Mouse (Mus musculus): ENCODE results near the gene Lrrc42. TPM values are rescaled to one million over a fixed set of nuclear protein-coding genes. Genes with fewer than 3 reads are reported as not detected.

The Lrrc42 gene
- polyA plus RNA-seq, 1 experiment = 16.0 TPM

GRCm38 (mm10) chr4:107245368-107245767 is 8.0 kb downstream of the Lrrc42 start:
- Histone ChIP-seq H3K27ac (ENCODE audit: control insufficient read depth, insufficient read depth, low read depth, low read length, poor library complexity) (no peak overlapping the region), H3K4me3 (replicated peaks; ENCODE audit: control insufficient read depth, low read depth, low read length) (no peak overlapping the region), H3K4me1 (ENCODE audit: control insufficient read depth, insufficient read depth, low read length) (no peaks in the 10 kb centered on the region; the same call in 1 of the 2 replicates)
- WGBS = 58% methylated on average over 2 of the region's 2 CpGs
- TF ChIP-seq POLR2A (IDR thresholded peaks at IDR 0.05; ENCODE audit: borderline replicate concordance, control insufficient read depth, low read depth, low read length) (no peak), CTCF (IDR thresholded peaks at IDR 0.05; ENCODE audit: control insufficient read depth, insufficient read depth, low read length) (no peak)

- no peaks in the 10 kb centered on the region; the same call in 1 of the 2 replicates for H3K4me1 ChIP-seq (ENCODE audit: control insufficient read depth, insufficient read depth, low read length)
- TF ChIP-seq CTCF (IDR thresholded peaks at IDR 0.05; ENCODE audit: control insufficient read depth, insufficient read depth, low read length) = no peak
- TF ChIP-seq POLR2A (IDR thresholded peaks at IDR 0.05; ENCODE audit: borderline replicate concordance, control insufficient read depth, low read depth, low read length) = no peak
- WGBS = 87% methylated on average over 6 of the region's 6 CpGs
- no peak overlapping the region for H3K4me3 ChIP-seq (replicated peaks; ENCODE audit: control insufficient read depth, low read depth, low read length)
- no peak overlapping the region for H3K27ac ChIP-seq (ENCODE audit: control insufficient read depth, insufficient read depth, low read depth, low read length, poor library complexity)
Observed at GRCm38 (mm10) chr4:107243365-107244333, 9.7 kb downstream of the Lrrc42 start.

GRCm38 (mm10) chr4:107240196-107240595 is 13.1 kb downstream of the Lrrc42 start:
- no peak for TF ChIP-seq POLR2A (IDR thresholded peaks at IDR 0.05; ENCODE audit: borderline replicate concordance, control insufficient read depth, low read depth, low read length)
- no peak for TF ChIP-seq CTCF (IDR thresholded peaks at IDR 0.05; ENCODE audit: control insufficient read depth, insufficient read depth, low read length)
- no peak overlapping the region for H3K4me3 ChIP-seq (replicated peaks; ENCODE audit: control insufficient read depth, low read depth, low read length)
- no peaks in the 10 kb centered on the region; the same call in 1 of the 2 replicates for H3K4me1 ChIP-seq (ENCODE audit: control insufficient read depth, insufficient read depth, low read length)
- H3K27ac ChIP-seq (ENCODE audit: control insufficient read depth, insufficient read depth, low read depth, low read length, poor library complexity) = no peak overlapping the region
- 95% methylated on average over 6 of the region's 6 CpGs for WGBS

DNA sequence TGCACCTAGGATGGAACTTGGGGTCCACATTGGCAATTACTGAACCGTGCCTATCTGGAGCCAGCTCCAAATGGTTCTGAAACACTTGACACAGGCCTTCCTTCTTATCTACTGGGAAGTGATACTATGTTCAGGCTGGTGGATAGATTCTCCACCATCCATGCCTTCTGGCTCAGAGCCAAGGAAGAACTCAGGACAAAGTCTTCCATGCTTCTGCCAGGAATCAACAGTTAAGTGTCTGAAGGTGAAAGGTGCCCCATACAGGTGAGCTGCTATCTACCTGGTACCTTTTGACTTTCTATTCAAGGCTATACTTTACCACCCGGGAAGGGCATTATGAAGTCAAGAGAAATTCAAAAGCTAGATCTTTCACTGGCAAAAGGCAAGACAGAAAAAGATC is 15.1 kb downstream of the Lrrc42 start:
- no peak overlapping the region for H3K27ac ChIP-seq (ENCODE audit: control insufficient read depth, insufficient read depth, low read depth, low read length, poor library complexity)
- H3K4me1 ChIP-seq (ENCODE audit: control insufficient read depth, insufficient read depth, low read length) = no peaks in the 10 kb centered on the region
- WGBS = 78% methylated on average over 2 of the region's 2 CpGs
- TF ChIP-seq CTCF (IDR thresholded peaks at IDR 0.05; ENCODE audit: control insufficient read depth, insufficient read depth, low read length) (no peak), POLR2A (IDR thresholded peaks at IDR 0.05; ENCODE audit: borderline replicate concordance, control insufficient read depth, low read depth, low read length) (no peak)
- no peak overlapping the region for H3K4me3 ChIP-seq (replicated peaks; ENCODE audit: control insufficient read depth, low read depth, low read length)

DNA sequence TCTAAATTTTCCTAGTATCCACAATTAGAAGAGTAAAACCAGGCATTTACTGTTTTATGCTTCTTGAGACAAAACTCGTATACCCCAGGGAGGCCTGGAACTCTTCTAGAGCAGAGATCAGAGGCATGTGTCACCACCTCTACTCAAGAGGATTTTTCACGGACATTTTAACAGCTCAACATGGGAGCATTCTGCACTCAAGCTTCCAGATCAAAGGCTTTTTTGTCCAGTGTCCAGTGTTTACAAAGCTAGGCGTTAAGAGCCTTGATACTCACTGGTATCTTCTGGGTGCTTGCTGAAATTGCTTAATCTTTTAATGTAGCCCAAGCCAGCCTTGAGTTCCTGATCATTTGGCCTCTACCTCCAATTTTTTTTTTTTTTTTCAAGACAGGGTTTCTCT is 21.1 kb downstream of the Lrrc42 start:
- Histone ChIP-seq H3K4me3 (replicated peaks; ENCODE audit: control insufficient read depth, low read depth, low read length) (no peak overlapping the region), H3K27ac (ENCODE audit: control insufficient read depth, insufficient read depth, low read depth, low read length, poor library complexity) (no peak overlapping the region), H3K4me1 (ENCODE audit: control insufficient read depth, insufficient read depth, low read length) (no peaks in the 10 kb centered on the region)
- WGBS = 88% methylated on average over 3 of the region's 3 CpGs
- no peak for TF ChIP-seq POLR2A (IDR thresholded peaks at IDR 0.05; ENCODE audit: borderline replicate concordance, control insufficient read depth, low read depth, low read length)
- TF ChIP-seq CTCF (IDR thresholded peaks at IDR 0.05; ENCODE audit: control insufficient read depth, insufficient read depth, low read length) = no peak

DNA sequence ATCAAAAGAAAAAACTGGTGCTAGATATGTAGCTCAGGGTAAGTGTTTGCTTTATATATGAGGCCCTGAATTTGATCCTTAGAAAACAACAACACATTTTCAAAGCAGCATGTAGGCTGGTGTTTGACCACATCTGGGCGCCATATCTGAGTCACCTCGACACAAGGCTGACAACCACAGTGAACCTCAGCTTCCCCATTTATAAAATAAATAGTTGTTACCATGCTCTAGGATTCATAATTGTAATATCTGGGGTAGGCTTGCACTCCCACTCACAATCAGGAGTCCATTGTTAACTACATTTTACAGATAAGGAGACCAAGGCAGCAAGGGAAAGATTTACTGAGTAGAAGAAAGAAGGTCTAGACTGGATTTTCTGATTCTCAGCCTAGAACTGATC is 27.0 kb downstream of the Lrrc42 start:
- no peak for TF ChIP-seq CTCF (IDR thresholded peaks at IDR 0.05; ENCODE audit: control insufficient read depth, insufficient read depth, low read length)
- TF ChIP-seq POLR2A (IDR thresholded peaks at IDR 0.05; ENCODE audit: borderline replicate concordance, control insufficient read depth, low read depth, low read length) = no peak
- WGBS = 17% methylated on average over 2 of the region's 2 CpGs
- no peak overlapping the region for H3K27ac ChIP-seq (ENCODE audit: control insufficient read depth, insufficient read depth, low read depth, low read length, poor library complexity)
- no peaks in the 10 kb centered on the region; the same call in 1 of the 2 replicates for H3K4me1 ChIP-seq (ENCODE audit: control insufficient read depth, insufficient read depth, low read length)
- H3K4me3 ChIP-seq (replicated peaks; ENCODE audit: control insufficient read depth, low read depth, low read length) = no peak overlapping the region

DNA sequence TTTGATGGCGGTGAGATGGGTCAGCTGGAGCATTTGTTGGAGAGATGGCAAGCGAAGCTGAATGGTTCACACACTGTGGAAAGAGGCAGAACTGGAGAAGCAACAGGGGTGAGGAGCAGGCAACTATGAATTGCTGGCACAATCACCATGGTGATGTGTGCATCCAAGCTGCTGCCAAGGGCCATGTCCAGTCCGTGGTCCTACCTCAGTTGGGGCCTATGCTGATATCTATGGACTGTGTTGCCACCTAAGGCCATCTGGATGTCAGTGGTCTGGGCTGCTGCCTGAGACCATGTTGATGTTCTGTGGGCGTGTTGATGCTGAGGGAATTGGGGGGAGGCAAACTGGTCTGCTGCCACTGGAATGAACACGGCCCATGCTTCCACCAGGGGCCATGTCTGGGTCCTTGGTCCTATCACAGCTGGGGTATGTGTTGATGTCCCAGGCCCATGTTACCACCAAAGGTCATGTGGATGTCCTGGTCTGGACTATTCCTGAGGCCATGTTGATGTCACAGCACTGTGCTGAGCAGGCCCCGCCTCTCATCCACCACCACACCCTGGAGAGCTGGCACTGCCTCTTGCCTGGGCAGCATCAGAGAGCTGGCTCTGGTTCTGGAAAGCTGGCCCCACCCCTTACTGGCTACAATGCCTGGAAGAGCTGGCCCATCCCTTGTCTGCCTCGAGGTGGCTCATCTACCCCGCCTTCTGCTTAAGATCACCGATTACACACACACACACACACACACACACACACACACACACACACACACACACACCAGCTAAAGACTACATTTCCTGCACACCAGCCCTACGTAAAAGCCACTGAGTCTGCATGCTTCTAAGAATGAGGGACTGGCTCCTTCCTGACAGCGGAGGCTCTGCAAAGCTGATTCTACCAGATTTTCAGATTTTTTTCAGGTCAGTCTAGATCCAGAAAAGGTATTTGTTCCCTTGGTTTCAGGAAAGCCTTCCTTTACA is 29.8 kb downstream of the Lrrc42 start:
- 61% methylated on average over 11 of the region's 11 CpGs for WGBS
- H3K4me1 ChIP-seq (ENCODE audit: control insufficient read depth, insufficient read depth, low read length) = no peaks in the 10 kb centered on the region; the same call in 1 of the 2 replicates
- TF ChIP-seq POLR2A (IDR thresholded peaks at IDR 0.05; ENCODE audit: borderline replicate concordance, control insufficient read depth, low read depth, low read length) (no peak), CTCF (IDR thresholded peaks at IDR 0.05; ENCODE audit: control insufficient read depth, insufficient read depth, low read length) (no peak)
- H3K27ac ChIP-seq (ENCODE audit: control insufficient read depth, insufficient read depth, low read depth, low read length, poor library complexity) = no peak overlapping the region
- H3K4me3 ChIP-seq (replicated peaks; ENCODE audit: control insufficient read depth, low read depth, low read length) = no peak overlapping the region
